Mouse (Mus musculus): ENCODE measurements around the gene Parvb.

Gene Parvb

GRCm38 (mm10) chr15:84295225-84295624 is 63.4 kb downstream of the Parvb start:
- DNase-seq = no peak

GRCm38 (mm10) chr15:84297454-84297853 is 65.6 kb downstream of the Parvb start:
- no peak for DNase-seq

DNA sequence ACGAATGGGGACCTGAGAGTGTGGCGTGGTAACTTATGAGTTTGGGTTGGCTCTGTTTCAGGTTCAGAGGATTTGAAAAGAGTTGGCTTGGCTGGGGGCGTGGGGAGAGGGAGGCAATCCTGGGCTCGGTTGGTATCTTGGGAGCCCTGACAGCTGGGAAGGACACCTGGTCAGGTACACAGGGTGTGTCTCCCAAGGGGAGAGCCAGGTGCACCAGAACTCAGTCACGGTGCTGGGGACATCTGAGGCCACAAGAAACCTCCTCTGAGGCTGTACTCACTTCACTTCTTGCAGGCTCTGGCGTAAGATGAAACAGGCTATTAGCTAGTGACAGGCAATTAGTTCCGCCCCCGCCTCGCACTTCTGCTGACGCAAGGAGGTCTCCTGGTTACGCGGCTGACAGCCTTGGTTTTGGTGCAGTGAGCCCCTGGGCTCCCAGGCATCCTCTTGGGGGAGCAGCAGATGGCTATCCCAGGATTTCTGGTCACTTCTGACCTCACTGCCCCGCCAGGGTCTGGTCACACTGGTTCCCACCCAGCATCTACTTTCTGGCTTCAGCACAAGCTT is 67.0 kb downstream of the Parvb start:
- DNase-seq = peak; percentile 56 to 58

DNA sequence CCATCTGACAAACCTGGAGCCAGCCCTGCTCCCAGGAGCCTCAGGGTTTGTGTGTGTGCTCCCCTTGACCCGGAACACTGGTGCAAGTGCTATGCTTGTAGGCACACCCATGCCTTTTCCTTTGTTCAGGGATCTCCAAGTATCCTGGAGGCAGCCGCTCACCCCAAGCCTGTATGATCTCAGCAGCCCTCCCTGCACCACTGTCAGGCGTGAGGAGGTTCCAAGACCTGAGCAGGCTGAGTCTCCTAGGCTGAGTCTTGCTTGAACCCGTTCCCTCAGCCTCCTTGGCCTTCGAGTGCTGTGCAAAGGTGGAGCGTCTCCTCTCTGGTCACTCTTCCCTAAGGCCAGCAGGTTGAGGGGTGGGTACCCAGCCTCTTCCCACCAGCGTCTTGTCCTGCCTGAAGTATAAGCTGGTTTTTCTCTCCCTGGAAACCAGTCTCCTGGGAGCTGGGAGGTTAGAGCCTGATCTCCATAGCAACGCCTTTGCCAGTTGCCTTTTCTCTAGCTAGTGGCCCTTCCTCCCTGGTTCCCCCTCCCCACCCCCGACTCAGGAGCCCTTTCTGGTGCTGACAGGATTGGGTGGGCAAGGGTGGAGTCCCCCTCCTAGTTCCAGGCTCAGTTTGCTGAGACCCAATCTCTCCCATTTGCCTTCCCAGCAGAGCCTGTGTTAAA is 68.0 kb downstream of the Parvb start:
- no peak for DNase-seq

GRCm38 (mm10) chr15:84300591-84300990 is 68.7 kb downstream of the Parvb start:
- no peak for DNase-seq

- DNase-seq = no peak
These were observed 69.2 kb downstream of the Parvb start for GRCm38 (mm10) chr15:84301026-84301425.

DNA sequence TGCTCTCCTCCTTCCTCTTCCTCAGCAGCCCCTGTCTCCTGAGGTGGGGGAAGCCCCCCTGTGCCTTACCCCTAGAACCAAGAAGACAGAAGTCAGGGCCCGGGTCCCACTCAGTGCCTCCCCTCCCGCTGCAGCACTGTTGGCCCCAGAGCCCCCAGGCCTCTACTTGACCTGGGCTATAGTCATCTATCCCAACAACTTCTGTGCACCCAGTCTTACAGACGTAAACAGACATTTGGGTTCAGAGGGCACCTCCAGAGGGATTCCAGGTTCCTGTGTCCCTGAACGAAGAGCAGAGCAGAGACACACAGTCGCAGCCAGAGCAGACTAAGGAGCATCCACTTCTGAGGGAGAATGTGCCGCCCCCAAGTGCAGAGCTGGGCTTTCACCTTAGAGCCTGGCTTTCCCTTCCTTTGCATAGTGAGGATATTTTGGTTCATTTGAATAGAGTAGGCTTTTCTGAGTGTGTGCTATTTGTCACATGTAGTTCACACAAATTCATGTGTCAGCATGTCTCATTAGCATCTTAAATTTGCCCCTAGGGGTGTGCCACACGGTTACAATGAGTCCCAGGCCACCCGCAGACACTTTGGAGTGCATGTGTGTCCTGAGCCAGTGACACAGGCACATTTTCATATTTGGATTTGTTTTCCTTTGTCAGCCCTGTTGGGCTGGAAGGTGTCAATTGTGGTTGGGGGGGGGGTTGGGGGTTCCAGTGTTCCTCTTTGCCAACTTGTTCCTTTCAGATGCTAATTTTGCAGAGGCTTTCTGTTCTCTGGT is 70.0 kb downstream of the Parvb start:
- no peak for DNase-seq

GRCm38 (mm10) chr15:84303264-84303663 is 71.4 kb downstream of the Parvb start:
- no peak for DNase-seq

- DNase-seq = no peak
These were observed 73.5 kb downstream of the Parvb start for GRCm38 (mm10) chr15:84305333-84305732.

- DNase-seq = no peak
These were observed 78.4 kb downstream of the Parvb start for GRCm38 (mm10) chr15:84310271-84310670.

GRCm38 (mm10) chr15:84311295-84312085 is 79.6 kb downstream of the Parvb start:
- no peak for DNase-seq

DNA sequence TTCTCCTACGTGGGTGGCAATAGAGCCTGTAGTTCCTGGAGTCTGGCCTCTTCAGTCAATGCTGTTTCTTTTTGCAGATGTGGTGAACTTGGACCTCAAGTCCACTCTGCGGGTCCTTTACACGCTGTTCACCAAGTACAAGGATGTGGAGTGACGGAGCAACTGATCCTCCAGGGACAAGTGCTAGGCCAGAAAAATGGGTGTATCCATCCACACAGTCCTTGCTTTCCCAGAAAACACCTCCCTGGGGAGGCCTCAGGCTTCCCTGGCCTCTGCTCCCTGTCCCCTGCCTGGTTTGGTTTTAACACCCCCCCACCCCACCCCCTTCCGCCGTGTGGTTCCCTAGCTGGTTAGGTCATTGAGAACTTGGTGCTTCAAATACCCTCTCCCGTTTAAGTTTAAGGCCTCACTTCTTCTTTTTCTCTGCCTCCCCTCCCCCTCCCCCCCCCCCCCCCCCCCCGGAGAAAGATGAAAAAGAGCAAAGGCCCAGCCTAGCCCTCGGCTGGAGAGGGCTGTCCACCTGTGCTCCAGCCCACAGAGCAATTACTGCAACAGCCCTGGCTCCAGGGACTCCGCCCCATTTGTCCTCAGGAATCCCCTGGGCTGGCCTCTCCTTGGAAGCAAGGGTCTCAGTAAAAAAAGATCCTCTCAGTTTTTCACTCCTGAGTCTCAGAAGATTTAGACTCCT is 81.2 kb downstream of the Parvb start:
- DNase-seq = peak; percentile 35

DNA sequence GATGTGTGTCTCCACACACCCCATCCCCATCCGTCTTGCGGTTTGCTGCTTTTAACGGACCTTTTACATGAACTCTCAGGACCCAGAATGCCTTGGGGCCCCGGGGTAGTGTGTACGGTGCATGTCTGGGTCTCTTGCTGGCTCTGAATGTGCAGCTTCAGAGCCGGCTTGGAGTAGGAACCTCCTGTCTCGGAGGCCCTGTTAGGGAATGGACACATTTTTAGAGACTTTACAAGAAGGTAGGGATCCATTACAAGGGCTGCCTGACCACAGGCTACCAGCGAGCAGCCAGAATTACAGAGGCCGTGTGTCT is 81.7 kb downstream of the Parvb start:
- DNase-seq = peak; percentile 64 to 71

- DNase-seq = no peak
These were observed 82.7 kb downstream of the Parvb start for GRCm38 (mm10) chr15:84314420-84315080.

DNA sequence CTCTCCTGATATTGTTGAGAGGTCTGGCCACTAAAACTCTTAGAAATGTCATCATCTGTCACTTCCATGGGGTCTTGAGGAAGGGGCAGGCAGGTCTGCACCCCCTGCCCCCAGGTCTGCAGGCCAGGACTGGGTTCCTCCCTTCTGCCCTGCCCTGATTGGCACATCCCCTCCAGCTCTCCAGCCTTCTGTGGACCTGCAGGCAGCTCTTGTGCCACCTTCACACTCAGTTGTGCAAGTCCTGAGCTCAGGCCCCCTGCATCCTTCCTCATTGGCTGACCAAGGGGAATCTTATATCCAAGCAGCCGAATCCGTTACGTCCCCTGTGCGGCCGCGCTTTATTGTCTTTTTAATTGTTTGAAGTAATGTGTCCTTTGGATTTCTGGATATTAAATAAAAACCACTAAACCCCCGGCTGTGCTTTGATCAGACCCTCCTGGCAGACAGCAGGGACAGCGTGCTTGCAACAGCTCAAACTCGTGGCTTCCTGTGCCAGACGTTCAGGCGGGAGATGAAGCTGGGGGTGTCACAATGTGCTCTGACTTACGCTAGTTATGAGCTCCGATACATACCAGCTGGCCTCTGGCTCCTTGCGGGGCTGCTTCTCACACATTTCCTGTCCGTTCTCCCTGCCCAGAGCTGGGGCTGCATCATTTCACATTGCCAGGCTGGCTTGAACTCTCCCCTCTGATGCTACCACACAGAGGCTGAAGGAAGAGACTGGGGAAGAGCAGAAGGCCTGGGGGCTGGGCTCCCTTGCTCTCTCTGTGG is 83.6 kb downstream of the Parvb start:
- no peak for DNase-seq

DNA sequence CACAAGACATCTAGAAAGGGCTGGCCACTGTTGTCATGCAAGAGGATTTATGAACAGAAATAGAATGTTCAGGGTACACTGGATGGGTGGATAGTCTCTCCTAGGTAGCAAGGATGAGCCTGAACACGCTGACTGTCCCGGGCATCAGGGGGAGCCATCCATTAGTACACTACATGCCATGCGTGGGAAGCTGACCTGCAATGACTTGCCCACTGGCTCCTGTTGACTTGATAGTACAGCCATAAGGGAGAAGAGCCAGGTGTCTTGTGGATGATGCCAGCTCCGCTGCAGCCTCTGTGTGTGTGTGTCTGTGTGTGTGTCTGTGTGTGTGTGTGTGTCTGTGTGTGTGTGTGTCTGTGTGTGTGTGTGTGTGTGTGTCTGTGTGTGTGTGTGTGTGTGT is 87.5 kb downstream of the Parvb start:
- DNase-seq = no peak

- DNase-seq = no peak
These were observed 89.8 kb downstream of the Parvb start for GRCm38 (mm10) chr15:84321544-84322174.

GRCm38 (mm10) chr15:84323966-84324869 is 92.4 kb downstream of the Parvb start, which contains the start of gene Parvg:
TSS of gene Parvg (plus strand) at chr15:84324026.
- DNase-seq = peak; percentile 69

DNA sequence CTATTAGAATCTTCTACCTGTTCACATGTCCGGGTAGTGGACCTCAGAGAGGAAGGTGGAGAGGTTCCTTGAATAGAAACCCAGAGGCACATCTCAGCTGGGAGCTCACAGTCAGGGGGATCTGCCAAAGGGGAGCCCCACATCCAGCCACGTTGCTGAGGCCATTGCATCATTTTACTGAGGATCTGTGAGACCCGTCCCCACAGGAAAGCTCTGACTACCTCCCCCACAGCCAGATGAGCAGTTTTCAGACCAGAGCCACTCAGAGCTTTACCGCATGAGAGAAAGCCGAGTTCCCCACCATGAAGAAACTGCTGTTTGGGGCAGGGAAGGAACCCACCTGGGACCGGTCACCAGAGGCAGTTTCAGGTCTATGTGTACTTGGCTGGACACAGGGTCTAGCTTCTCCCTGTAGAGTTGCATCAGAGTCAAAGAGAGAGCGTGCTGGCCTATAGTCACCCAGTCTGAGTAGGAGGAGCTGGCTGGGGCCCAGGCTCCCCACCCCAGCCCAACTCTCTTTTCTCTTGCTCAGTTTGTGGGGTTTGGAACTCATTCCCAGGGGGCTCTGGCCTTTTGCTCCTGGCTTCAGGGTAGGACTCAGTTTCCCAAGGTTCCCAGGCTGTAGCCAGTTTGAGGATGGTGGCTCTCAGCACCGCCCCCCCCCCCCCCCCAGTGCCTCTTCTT is 93.2 kb downstream of the Parvb start:
- peak in 1 of 2 experiments; percentile 26 for DNase-seq

All from B cell, adult 2 months (primary cell).